Mouse (Mus musculus) urinary bladder, postnatal 4 days (tissue): Measurements from ENCODE around the gene 4930564D02Rik.

Experiments used
- DNase-seq, 2 experiments: peaks; one replicate each; pipeline ENCODE4 v3.0.0; 2021 to 2022; ENCODE audit warnings: low spot score in 2 of 2

Gene 4930564D02Rik

DNA sequence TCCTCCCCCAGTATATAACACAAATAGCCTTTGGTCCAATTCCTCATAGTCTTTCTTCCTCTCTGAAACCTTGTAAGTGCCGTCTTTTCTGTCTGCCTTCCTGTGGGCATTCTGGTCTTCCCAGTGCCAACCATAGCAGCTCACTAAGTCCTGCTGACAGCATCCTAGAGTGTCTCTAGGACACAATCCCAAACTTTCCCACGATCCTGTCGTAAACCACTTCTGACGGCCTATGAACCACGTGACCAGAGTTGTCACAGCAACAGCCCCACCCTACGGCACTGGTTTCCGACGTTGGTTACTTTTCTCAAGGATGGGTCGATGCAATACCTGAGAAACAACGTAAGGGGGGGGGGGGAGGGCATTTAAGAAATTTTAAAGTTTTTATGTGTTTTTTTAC lies at the start of gene 4930564D02Rik:
4930564D02Rik (plus strand) TSS at position 301 of the 400 bp plus-strand sequence.
- DNase-seq = no peak

DNA sequence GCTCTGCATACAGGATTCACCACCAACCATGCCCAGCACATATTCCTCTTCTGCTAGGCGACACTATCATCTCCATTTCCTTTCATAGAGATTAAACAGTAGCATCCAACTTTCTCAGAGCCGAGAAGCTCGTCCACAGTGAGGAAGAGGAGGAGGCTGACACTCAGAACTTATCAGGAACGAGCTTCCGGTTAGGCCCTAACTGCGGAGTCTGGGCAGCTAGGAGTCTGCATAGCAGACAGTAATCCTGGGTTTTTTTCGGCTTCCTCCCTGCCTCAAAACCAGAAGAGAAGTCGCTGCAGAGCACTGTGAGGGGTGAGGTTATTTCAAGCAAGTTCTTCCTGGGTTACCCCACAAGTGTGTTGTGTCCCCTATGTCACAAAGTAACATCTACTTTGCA lies 49.3 kb upstream of the 4930564D02Rik start:
- DNase-seq = no peak

GRCm38 (mm10) chr3:105018085-105018782 lies 48.4 kb upstream of the 4930564D02Rik start:
- DNase-seq = no peak

GRCm38 (mm10) chr3:105018783-105019105 lies 47.9 kb upstream of the 4930564D02Rik start:
- DNase-seq = no peak

GRCm38 (mm10) chr3:105019826-105020692 lies 46.6 kb upstream of the 4930564D02Rik start:
- no peak for DNase-seq

- DNase-seq = no peak
Measured at GRCm38 (mm10) chr3:105023371-105024005, 43.2 kb upstream of the 4930564D02Rik start.

DNA sequence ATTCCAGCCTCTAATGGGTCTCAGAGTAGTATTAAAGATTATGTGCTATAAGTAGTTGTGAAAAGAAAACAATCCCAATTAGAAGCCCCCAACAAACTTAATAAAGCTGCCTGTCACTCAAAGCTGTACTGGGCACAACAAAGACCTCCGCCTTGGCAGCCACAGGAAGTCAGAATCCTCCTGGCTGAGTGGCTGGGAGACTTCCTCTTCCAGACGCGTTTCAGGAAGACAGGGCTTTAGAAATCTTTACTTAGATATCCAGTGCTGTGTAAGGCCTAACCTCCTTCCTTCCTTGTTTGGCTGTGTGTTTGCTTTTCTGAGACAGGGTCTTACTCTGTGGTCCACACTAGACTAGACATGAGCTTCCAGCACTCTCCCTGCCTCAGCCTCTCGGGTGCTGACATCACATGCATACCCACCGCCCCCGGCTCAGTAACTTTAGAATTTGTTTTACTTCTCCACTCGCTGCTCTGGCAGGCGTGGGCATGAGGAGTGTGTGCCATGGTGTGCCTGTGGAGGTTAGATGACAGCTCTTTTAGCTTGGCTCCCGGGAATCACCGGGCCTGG lies 30.3 kb upstream of the 4930564D02Rik start:
- DNase-seq = no peak

- no peak for DNase-seq
Measured at GRCm38 (mm10) chr3:105037240-105037770, 29.3 kb upstream of the 4930564D02Rik start.

- DNase-seq = no peak
Measured at GRCm38 (mm10) chr3:105040002-105040401, 26.6 kb upstream of the 4930564D02Rik start.

GRCm38 (mm10) chr3:105040983-105041625 lies 25.5 kb upstream of the 4930564D02Rik start:
- no peak for DNase-seq

DNA sequence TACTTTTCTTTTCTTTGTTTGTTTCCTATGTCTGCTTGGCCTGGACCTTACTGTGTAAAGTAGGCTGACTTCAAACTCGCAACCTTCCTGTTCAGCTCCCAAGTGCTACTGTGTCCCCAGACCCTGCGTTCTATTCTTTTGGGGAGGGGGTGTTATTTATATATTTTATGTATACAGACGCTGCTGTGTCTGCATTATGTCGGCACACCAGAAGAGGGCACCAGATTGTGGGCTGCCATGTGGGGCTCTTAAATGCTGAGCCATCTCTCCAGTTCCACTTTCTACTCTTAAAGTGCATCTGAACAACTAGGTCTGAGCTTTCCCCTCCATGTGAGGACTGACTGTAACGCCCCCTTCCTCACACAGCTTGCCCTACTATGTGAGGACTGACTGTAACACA lies 22.9 kb upstream of the 4930564D02Rik start:
- DNase-seq = no peak

- no peak for DNase-seq
Measured at GRCm38 (mm10) chr3:105046870-105047269, 19.8 kb upstream of the 4930564D02Rik start.

GRCm38 (mm10) chr3:105047616-105048015 lies 19.0 kb upstream of the 4930564D02Rik start:
- no peak for DNase-seq

GRCm38 (mm10) chr3:105049848-105050247 lies 16.8 kb upstream of the 4930564D02Rik start:
- no peak for DNase-seq

DNA sequence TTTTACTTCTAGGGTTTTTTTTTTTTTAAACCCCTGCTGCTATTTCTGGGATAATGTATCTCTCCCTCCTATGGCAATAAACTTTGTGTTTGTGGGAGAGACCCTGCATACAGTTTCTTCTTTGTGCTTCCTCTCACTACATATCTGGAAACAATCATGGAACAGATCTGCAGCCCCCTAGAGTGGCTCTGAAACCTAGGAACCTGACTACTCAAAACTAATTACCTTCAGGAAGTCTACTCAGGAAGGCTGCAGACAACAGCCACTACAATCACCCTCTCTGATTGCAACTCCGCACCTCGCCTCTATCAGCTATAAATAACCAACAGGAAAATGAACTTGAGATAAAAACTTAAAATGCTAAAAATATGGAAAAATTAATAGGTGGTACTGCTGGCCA lies 15.5 kb upstream of the 4930564D02Rik start:
- no peak for DNase-seq

DNA sequence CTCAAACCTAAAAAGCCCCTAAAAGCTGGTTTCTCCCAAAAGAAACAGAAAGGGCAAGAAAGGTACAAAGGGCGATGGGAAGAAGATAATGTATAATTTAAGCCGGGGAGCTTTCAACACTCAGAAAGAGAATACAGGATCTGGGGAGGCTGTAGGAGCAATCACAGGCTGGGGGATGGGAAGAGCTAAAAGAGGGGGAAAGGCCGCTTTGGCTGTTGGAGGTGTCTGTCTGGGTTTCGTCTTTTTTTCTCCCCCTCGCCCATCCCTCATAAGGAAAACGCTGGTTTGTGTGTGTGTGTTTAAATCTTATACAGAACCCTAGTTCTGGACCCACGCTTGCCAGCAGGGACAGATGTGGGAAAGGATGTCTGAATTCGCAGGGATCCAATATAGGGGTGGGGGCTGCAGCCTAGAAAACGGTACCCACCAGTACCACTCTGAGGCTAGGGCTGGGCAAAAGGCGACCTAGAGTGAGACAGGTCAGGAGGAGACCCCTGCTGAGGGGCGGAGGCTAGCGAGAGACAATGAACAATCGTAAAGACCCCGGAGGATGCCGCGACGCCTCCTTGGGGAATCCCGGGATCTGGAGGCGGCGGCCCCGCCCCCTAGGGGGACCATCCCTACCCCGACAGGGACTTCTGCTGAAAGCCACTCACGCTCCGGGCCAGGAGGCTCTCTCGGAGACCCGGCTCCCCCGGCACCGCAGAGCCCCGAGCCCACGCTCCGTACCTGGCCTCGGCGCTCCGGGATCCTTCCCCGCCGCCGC lies 14.3 kb upstream of the 4930564D02Rik start:
- DNase-seq = no peak

DNA sequence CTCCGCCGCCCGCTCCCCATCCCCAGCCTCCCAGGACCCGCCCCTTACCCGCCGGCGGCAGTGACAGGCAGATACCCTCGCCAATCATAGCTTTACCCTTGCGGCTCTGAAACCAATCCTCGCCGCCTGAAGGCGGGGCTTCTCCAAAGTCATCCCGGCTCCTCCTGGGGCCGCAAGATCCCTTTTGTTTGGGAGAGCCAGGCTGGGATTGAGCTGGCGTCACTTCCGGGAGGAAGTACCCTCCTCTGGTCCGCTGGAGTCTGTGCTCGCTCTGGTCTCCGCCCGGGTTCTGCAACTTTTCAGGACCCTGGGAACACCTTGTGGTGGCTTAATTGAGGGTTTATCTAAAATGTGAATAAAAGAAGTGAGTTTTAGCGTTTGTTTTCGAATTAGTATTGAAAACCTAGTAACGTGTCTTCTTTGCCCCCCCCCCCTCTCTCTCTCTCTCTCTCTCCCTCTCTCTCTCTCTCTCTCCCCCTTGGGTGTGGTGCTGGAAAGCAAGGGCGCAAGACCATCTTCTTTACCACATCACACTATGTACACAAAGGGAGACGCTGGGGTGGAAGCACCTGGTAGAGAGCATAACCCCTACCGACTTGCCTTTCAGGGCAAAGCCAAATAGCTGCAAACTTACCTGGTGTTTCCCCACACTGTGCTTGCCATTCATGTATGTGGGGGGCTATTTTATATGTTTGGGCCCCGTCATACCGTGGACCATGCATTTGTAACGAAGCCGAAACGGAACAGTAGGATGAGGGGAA lies 13.5 kb upstream of the 4930564D02Rik start, which contains the start of gene Cttnbp2nl:
Cttnbp2nl (minus strand) TSS at position 210 of the 761 bp plus-strand sequence.
- peak; percentile 96 to 98 for DNase-seq

- DNase-seq = no peak
Measured at GRCm38 (mm10) chr3:105053698-105054001, 13.0 kb upstream of the 4930564D02Rik start.

DNA sequence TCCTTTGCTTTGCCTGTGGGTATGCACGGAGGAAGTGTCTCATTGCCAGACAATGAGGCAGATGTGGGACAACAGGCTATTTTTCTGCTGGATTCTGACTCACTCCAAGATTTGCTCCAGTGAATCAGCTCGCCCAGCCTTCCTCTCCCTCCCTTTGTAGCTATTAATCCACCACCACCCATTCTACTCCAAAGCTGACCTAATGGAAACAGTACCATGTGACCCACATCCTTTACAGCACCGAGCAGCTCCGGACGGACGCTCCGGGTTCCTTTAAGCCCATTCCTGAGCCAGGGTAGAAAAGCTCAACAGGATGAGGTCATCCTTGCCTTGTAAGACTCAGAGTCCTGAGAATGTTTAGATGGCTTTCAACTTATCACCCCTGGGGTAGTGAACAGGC lies 11.7 kb upstream of the 4930564D02Rik start:
- peak in 1 of 2 experiments; percentile 28 for DNase-seq

GRCm38 (mm10) chr3:105055666-105056065 lies 11.0 kb upstream of the 4930564D02Rik start:
- no peak for DNase-seq
